Mouse (Mus musculus) heart, embryonic 13.5 days (tissue): ENCODE measurements at regions not wholly inside any gene's neighbourhood (a gene's known extent, or its start where the extent isn't known, plus 50 kb on each side); places are given as distances from the start of the nearest gene placed in this dataset.

Experiments used
- ATAC-seq: fragments of 200-750 bp; cut with Nextera tagmentation; 2 replicates; pipeline ENCODE4 v1.8.0; 2017; ENCODE audit warnings: moderate TSS enrichment; ENCODE audit not compliant: insufficient number of reproducible peaks, low FRiP score, low TSS enrichment; ENCODE audit errors: extremely low read depth
- H3K27ac ChIP-seq: fragments of 300-500 bp; sonication (generic); replicated peaks from 2 replicates; pipeline ENCODE4 v1.5.1; 2015; ENCODE audit warnings: moderate library complexity, mild to moderate bottlenecking, inconsistent platforms
- H3K27me3 ChIP-seq: fragments of 300-500 bp; sonication (generic); replicated peaks from 2 replicates; pipeline ENCODE4 v1.6.1; 2015; ENCODE audit warnings: mild to moderate bottlenecking, inconsistent platforms
- H3K36me3 ChIP-seq: fragments of 300-500 bp; sonication (generic); 2 replicates; pipeline ENCODE4 v1.6.1; 2015; ENCODE audit warnings: mild to moderate bottlenecking, inconsistent platforms
- H3K4me1 ChIP-seq: fragments of 300-500 bp; sonication (generic); 2 replicates; pipeline ENCODE4 v1.6.1; 2015; ENCODE audit warnings: inconsistent platforms
- H3K4me2 ChIP-seq: fragments of 300-500 bp; sonication (generic); 2 replicates; pipeline ENCODE4 v1.6.1; 2015; ENCODE audit warnings: inconsistent platforms, mild to moderate bottlenecking, moderate library complexity
- H3K4me3 ChIP-seq: fragments of 300-500 bp; sonication (generic); 2 replicates; pipeline ENCODE4 v1.5.1; 2015; ENCODE audit warnings: moderate library complexity, mild to moderate bottlenecking, inconsistent platforms
- H3K9ac ChIP-seq: fragments of 300-500 bp; sonication (generic); 2 replicates; pipeline ENCODE4 v1.6.1; 2015; ENCODE audit warnings: inconsistent platforms, mild to moderate bottlenecking, moderate library complexity
- H3K9me3 ChIP-seq: fragments of 300-500 bp; sonication (generic); 2 replicates; pipeline ENCODE4 v1.6.1; 2016; ENCODE audit warnings: inconsistent platforms
- WGBS: fragments of 180-500 bp; shearing (Covaris S2); methylation state at CpG from one replicate; pipeline ENCODE4 v1.1.7; 2015; ENCODE audit warnings: mixed read lengths; 5-methylcytosine and 5-hydroxymethylcytosine counted together

GRCm38 (mm10) chr9:116464626-116465025 lies 289.5 kb upstream of the Tgfbr2 start:
- Histone ChIP-seq H3K4me2 (no peak overlapping the region), H3K27ac (no peak overlapping the region), H3K9me3 (no peaks in the 10 kb centered on the region), H3K4me1 (peaks cover 5% of the 10 kb centered on the region; the same call in 1 of the 2 replicates), H3K36me3 (no peaks in the 10 kb centered on the region), H3K9ac (no peak overlapping the region), H3K27me3 (no peaks in the 10 kb centered on the region), H3K4me3 (no peak overlapping the region)
- no peak for ATAC-seq
- WGBS: 55% methylated on average over 2 of the region's 2 CpGs

GRCm38 (mm10) chr9:116462232-116462631 lies 287.1 kb upstream of the Tgfbr2 start:
- no peaks in the 10 kb centered on the region for H3K9me3 ChIP-seq
- peaks cover 4% of the 10 kb centered on the region for H3K4me1 ChIP-seq
- no peak overlapping the region for H3K9ac ChIP-seq
- H3K27me3 ChIP-seq: no peaks in the 10 kb centered on the region
- H3K4me2 ChIP-seq: no peak overlapping the region
- no peak for ATAC-seq
- 80% methylated on average over 2 of the region's 2 CpGs for WGBS
- no peak overlapping the region for H3K27ac ChIP-seq
- no peaks in the 10 kb centered on the region for H3K36me3 ChIP-seq
- H3K4me3 ChIP-seq: no peak overlapping the region

- 70% methylated on average over 2 of the region's 2 CpGs for WGBS
- Histone ChIP-seq H3K9ac (no peak overlapping the region), H3K4me1 (peaks cover 9% of the 10 kb centered on the region), H3K4me3 (no peak overlapping the region), H3K4me2 (no peak overlapping the region), H3K27me3 (no peaks in the 10 kb centered on the region), H3K36me3 (no peaks in the 10 kb centered on the region), H3K27ac (no peak overlapping the region), H3K9me3 (no peaks in the 10 kb centered on the region)
- ATAC-seq: no peak
These were observed 284.9 kb upstream of the Tgfbr2 start for GRCm38 (mm10) chr9:116460022-116460421.

- Histone ChIP-seq H3K4me3 (no peak overlapping the region), H3K36me3 (no peaks in the 10 kb centered on the region), H3K9me3 (no peaks in the 10 kb centered on the region), H3K4me2 (no peak overlapping the region), H3K27me3 (no peaks in the 10 kb centered on the region), H3K4me1 (peaks cover 3% of the 10 kb centered on the region), H3K9ac (no peak overlapping the region), H3K27ac (no peak overlapping the region)
- ATAC-seq: no peak
- 83% methylated on average over 4 of the region's 4 CpGs for WGBS
These were observed 276.9 kb upstream of the Tgfbr2 start for GRCm38 (mm10) chr9:116452050-116452449.

GRCm38 (mm10) chr9:116450829-116451228 lies 275.7 kb upstream of the Tgfbr2 start:
- Histone ChIP-seq H3K4me2 (no peak overlapping the region), H3K36me3 (no peaks in the 10 kb centered on the region), H3K9me3 (0 out of 2 replicates have a peak, but pooled peaks cover 7% of the 10 kb centered on the region), H3K9ac (no peak overlapping the region), H3K27ac (no peak overlapping the region), H3K4me1 (no peaks in the 10 kb centered on the region), H3K4me3 (no peak overlapping the region), H3K27me3 (no peaks in the 10 kb centered on the region)
- 77% methylated on average over 4 of the region's 4 CpGs for WGBS
- no peak for ATAC-seq

- Histone ChIP-seq H3K27me3 (no peaks in the 10 kb centered on the region), H3K36me3 (no peaks in the 10 kb centered on the region), H3K4me3 (no peak overlapping the region), H3K4me2 (no peak overlapping the region), H3K4me1 (no peaks in the 10 kb centered on the region), H3K27ac (no peak overlapping the region), H3K9me3 (0 out of 2 replicates have a peak, but pooled peaks cover 7% of the 10 kb centered on the region), H3K9ac (no peak overlapping the region)
- 75% methylated on average over 6 of the region's 6 CpGs for whole genome bisulfite sequencing
- ATAC-seq: no peak
These were observed 272.6 kb upstream of the Tgfbr2 start for GRCm38 (mm10) chr9:116447734-116448133.

- no peak overlapping the region for H3K4me3 ChIP-seq
- no peaks in the 10 kb centered on the region for H3K27me3 ChIP-seq
- WGBS: 50% methylated on average over 1 of the region's 1 CpGs
These were observed 263.4 kb upstream of the Tgfbr2 start for GRCm38 (mm10) chr9:116438580-116438979.

GRCm38 (mm10) chr9:116434414-116434813 lies 259.3 kb upstream of the Tgfbr2 start:
- ATAC-seq: no peak

More at GRCm38 (mm10) chr9:116438580-116438979, 263.4 kb upstream of the Tgfbr2 start:
- ATAC-seq: no peak
- Histone ChIP-seq H3K9me3 (no peaks in the 10 kb centered on the region), H3K4me1 (no peaks in the 10 kb centered on the region), H3K36me3 (no peaks in the 10 kb centered on the region), H3K4me2 (no peak overlapping the region), H3K27ac (no peak overlapping the region), H3K9ac (no peak overlapping the region)

GRCm38 (mm10) chr9:116429061-116429460 lies 253.9 kb upstream of the Tgfbr2 start:
- no peak overlapping the region for H3K4me2 ChIP-seq
- no peak overlapping the region for H3K4me3 ChIP-seq
- no peaks in the 10 kb centered on the region for H3K27me3 ChIP-seq
- WGBS: 71% methylated on average over 4 of the region's 4 CpGs
- 0 out of 2 replicates have a peak, but pooled peaks cover 3% of the 10 kb centered on the region for H3K4me1 ChIP-seq
- no peaks in the 10 kb centered on the region for H3K9me3 ChIP-seq
- H3K36me3 ChIP-seq: no peaks in the 10 kb centered on the region
- no peak overlapping the region for H3K27ac ChIP-seq
- no peak for ATAC-seq
- H3K9ac ChIP-seq: no peak overlapping the region

More at GRCm38 (mm10) chr9:116434414-116434813, 259.3 kb upstream of the Tgfbr2 start:
- Histone ChIP-seq H3K27me3 (no peaks in the 10 kb centered on the region), H3K9me3 (no peaks in the 10 kb centered on the region), H3K4me3 (no peak overlapping the region), H3K4me2 (no peak overlapping the region), H3K4me1 (no peaks in the 10 kb centered on the region), H3K27ac (no peak overlapping the region), H3K36me3 (no peaks in the 10 kb centered on the region), H3K9ac (no peak overlapping the region)
- 48% methylated on average over 1 of the region's 1 CpGs for WGBS

GRCm38 (mm10) chr9:116428475-116428874 lies 253.3 kb upstream of the Tgfbr2 start:
- Histone ChIP-seq H3K9me3 (no peaks in the 10 kb centered on the region), H3K4me3 (no peak overlapping the region), H3K4me2 (no peak overlapping the region), H3K4me1 (0 out of 2 replicates have a peak, but pooled peaks cover 3% of the 10 kb centered on the region), H3K9ac (no peak overlapping the region), H3K27me3 (no peaks in the 10 kb centered on the region), H3K36me3 (no peaks in the 10 kb centered on the region), H3K27ac (no peak overlapping the region)
- WGBS: 65% methylated on average over 6 of the region's 6 CpGs
- ATAC-seq: no peak

- no peak for ATAC-seq
- H3K36me3 ChIP-seq: no peaks in the 10 kb centered on the region
- no peak overlapping the region for H3K27ac ChIP-seq
- H3K27me3 ChIP-seq: no peaks in the 10 kb centered on the region
- H3K4me2 ChIP-seq: no peak overlapping the region
- 48% methylated on average over 6 of the region's 6 CpGs for WGBS
- no peaks in the 10 kb centered on the region for H3K9me3 ChIP-seq
- H3K4me3 ChIP-seq: no peak overlapping the region
- no peak overlapping the region for H3K9ac ChIP-seq
- H3K4me1 ChIP-seq: 0 out of 2 replicates have a peak, but pooled peaks cover 3% of the 10 kb centered on the region
These were observed 252.1 kb upstream of the Tgfbr2 start for GRCm38 (mm10) chr9:116427278-116427677.

- H3K4me1 ChIP-seq: 0 out of 2 replicates have a peak, but pooled peaks cover 3% of the 10 kb centered on the region
- ATAC-seq: no peak
- no peak overlapping the region for H3K27ac ChIP-seq
- H3K9me3 ChIP-seq: no peaks in the 10 kb centered on the region
- H3K36me3 ChIP-seq: no peaks in the 10 kb centered on the region
- 47% methylated on average over 19 of the region's 19 CpGs for WGBS
- H3K4me2 ChIP-seq: no peak overlapping the region
- no peak overlapping the region for H3K9ac ChIP-seq
- H3K27me3 ChIP-seq: no peaks in the 10 kb centered on the region
- H3K4me3 ChIP-seq: no peak overlapping the region
These were observed 251.3 kb upstream of the Tgfbr2 start for GRCm38 (mm10) chr9:116426269-116426999.
